Comparison of ENCODE assay signal across 19 mouse cellular contexts in the genomic region with DNA sequence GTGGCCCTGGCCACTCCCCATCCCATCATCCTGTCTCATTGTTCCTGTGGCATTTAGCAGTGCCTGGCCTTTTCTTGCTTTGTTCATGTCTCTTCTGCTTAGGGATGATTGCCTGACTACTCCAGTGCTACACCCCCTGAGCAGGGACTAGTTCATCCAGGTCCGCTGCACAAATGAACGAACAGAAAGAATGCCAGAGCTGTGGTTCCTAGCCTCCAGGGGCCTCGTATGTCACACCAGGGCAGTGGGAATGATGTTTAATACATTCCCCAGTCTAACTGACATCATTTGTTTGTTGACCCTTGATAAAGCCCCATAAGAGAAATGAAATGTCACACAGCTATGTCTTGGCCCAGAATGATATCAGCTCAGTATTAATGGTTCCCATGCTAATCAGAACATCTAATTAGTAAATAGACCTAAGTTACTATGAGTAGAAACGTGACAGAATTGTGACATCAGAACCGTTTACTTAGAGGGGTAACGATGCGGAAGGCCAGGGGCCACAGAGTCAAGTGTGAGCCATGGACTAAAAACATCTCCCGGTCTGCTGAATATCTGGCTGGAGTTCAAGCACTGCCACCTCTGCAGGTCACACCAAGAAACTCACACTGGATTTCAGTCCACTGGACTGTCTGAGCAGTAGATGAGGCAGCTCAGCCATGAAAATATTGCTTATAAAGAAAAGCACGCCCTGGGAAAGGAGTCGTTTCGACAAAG.
A peak's percentile ranks its signal among the peaks of the same experiment; 100 is the strongest.
DNase-seq lines count a peak whose midpoint lies in the region; ATAC-seq and TF ChIP-seq lines count a peak whose summit lies in the region.
"Had no signal": no experiment of that assay in that cellular context is flagged by ENCODE, and none has a peak within 500 bp of the region (broad histone marks: within the 10 kb centered on the region; RNA-seq: fewer than 3 reads in every experiment).

No protein-coding gene starts in this region.

- 45% methylated on average over 11 of the region's 11 CpGs for WGBS in forebrain, embryonic 13.5 days
- 41% methylated on average over 11 of the region's 11 CpGs for WGBS in forebrain, embryonic 16.5 days
- 63% methylated on average over 11 of the region's 11 CpGs for WGBS in midbrain, embryonic 11.5 days
- 55% methylated on average over 11 of the region's 11 CpGs for WGBS in midbrain, postnatal 0 days
- WGBS in kidney, postnatal 0 days: 39% methylated on average over 11 of the region's 11 CpGs
- WGBS in neural tube, embryonic 14.5 days: 43% methylated on average over 11 of the region's 11 CpGs

- no peaks in the 10 kb centered on the region for H3K9me3 ChIP-seq in forebrain, embryonic 13.5 days (replicated peaks)
- no peaks in the 10 kb centered on the region for H3K9me3 ChIP-seq in forebrain, embryonic 16.5 days (ENCODE audit: control insufficient read depth, low read length)
- no peaks in the 10 kb centered on the region for H3K9me3 ChIP-seq in midbrain, embryonic 11.5 days (ENCODE audit: control insufficient read depth, low read length)
- no peaks in the 10 kb centered on the region for H3K9me3 ChIP-seq in midbrain, postnatal 0 days (ENCODE audit: low read length)
- H3K9me3 ChIP-seq in kidney, postnatal 0 days (replicated peaks; ENCODE audit: low read length): no peaks in the 10 kb centered on the region
- H3K9me3 ChIP-seq in neural tube, embryonic 14.5 days (ENCODE audit: control insufficient read depth, low read length): no peaks in the 10 kb centered on the region
- H3K9me3 ChIP-seq: lung, embryonic 15.5 days had no signal

- no peak overlapping the region for H3K4me3 ChIP-seq in forebrain, embryonic 13.5 days
- H3K4me3 ChIP-seq in forebrain, embryonic 16.5 days (replicated peaks; ENCODE audit: low read length): no peak overlapping the region
- no peak overlapping the region for H3K4me3 ChIP-seq in midbrain, embryonic 11.5 days (ENCODE audit: low read depth, low read length)
- no peak overlapping the region for H3K4me3 ChIP-seq in midbrain, postnatal 0 days (ENCODE audit: low read depth, low read length)
- H3K4me3 ChIP-seq in kidney, postnatal 0 days (replicated peaks; ENCODE audit: low read depth, low read length): no peak overlapping the region
- no peak overlapping the region for H3K4me3 ChIP-seq in neural tube, embryonic 14.5 days (ENCODE audit: low read depth, low read length)
- H3K4me3 ChIP-seq: lung, embryonic 15.5 days; myocyte had no signal

- ATAC-seq in forebrain, embryonic 13.5 days: 0 out of 2 replicates have a peak, but pooled peaks have one; percentile 43
- no peak for ATAC-seq in forebrain, embryonic 16.5 days
- peak; percentile 35; the same call in 1 of the 2 replicates for ATAC-seq in midbrain, embryonic 11.5 days (ENCODE audit: low FRiP score)
- ATAC-seq in midbrain, postnatal 0 days (ENCODE audit: low FRiP score): no peak
- no peak for ATAC-seq in kidney, postnatal 0 days (replicated peaks; ENCODE audit: low FRiP score, low read depth)
- no peak for ATAC-seq in neural tube, embryonic 14.5 days (ENCODE audit: low read depth)
- ATAC-seq: intestine, embryonic 16.5 days had no signal

- H3K9ac ChIP-seq in forebrain, embryonic 13.5 days: no peak overlapping the region
- H3K9ac ChIP-seq in forebrain, embryonic 16.5 days (replicated peaks; ENCODE audit: low read depth, low read length): no peak overlapping the region
- H3K9ac ChIP-seq in midbrain, embryonic 11.5 days (ENCODE audit: low read length): no peak overlapping the region
- H3K9ac ChIP-seq in midbrain, postnatal 0 days (replicated peaks; ENCODE audit: low read length, poor library complexity, severe bottlenecking): no peak overlapping the region
- no peak overlapping the region for H3K9ac ChIP-seq in kidney, postnatal 0 days (ENCODE audit: low read depth, low read length)
- H3K9ac ChIP-seq in neural tube, embryonic 14.5 days (replicated peaks; ENCODE audit: low read depth, low read length): no peak overlapping the region
- H3K9ac ChIP-seq: lung, embryonic 15.5 days had no signal

- no peaks in the 10 kb centered on the region for H3K36me3 ChIP-seq in forebrain, embryonic 13.5 days (ENCODE audit: poor library complexity, severe bottlenecking)
- no peaks in the 10 kb centered on the region for H3K36me3 ChIP-seq in forebrain, embryonic 16.5 days (ENCODE audit: control insufficient read depth, insufficient read depth)
- no peaks in the 10 kb centered on the region for H3K36me3 ChIP-seq in midbrain, embryonic 11.5 days (ENCODE audit: control insufficient read depth, insufficient read depth, low read length)
- H3K36me3 ChIP-seq in midbrain, postnatal 0 days (ENCODE audit: insufficient read depth, low read length): no peaks in the 10 kb centered on the region
- H3K36me3 ChIP-seq in kidney, postnatal 0 days (ENCODE audit: insufficient read depth, low read length): no peaks in the 10 kb centered on the region
- H3K36me3 ChIP-seq in neural tube, embryonic 14.5 days (ENCODE audit: control insufficient read depth, insufficient read depth, low read length): no peaks in the 10 kb centered on the region
- H3K36me3 ChIP-seq: lung, embryonic 15.5 days had no signal

- H3K27ac ChIP-seq in forebrain, embryonic 13.5 days: no peak overlapping the region
- H3K27ac ChIP-seq in forebrain, embryonic 16.5 days (ENCODE audit: low read length): no peak overlapping the region
- no peak overlapping the region for H3K27ac ChIP-seq in midbrain, embryonic 11.5 days (ENCODE audit: low read depth, low read length)
- H3K27ac ChIP-seq in midbrain, postnatal 0 days (ENCODE audit: low read depth, low read length): no peak overlapping the region
- H3K27ac ChIP-seq in kidney, postnatal 0 days: no peak overlapping the region
- peak overlapping the region; percentile 40; the same call in 1 of the 2 replicates for H3K27ac ChIP-seq in neural tube, embryonic 14.5 days (ENCODE audit: low read depth, low read length)
- H3K27ac ChIP-seq: lung, embryonic 15.5 days had no signal

- H3K4me2 ChIP-seq in forebrain, embryonic 13.5 days: no peak overlapping the region
- H3K4me2 ChIP-seq in forebrain, embryonic 16.5 days (ENCODE audit: low read length): no peak overlapping the region
- H3K4me2 ChIP-seq in midbrain, embryonic 11.5 days: no peak overlapping the region
- H3K4me2 ChIP-seq in midbrain, postnatal 0 days (ENCODE audit: low read depth, low read length, poor library complexity, severe bottlenecking): no peak overlapping the region
- H3K4me2 ChIP-seq in kidney, postnatal 0 days (ENCODE audit: low read length): no peak overlapping the region
- no peak overlapping the region for H3K4me2 ChIP-seq in neural tube, embryonic 14.5 days (ENCODE audit: low read depth, low read length)
- H3K4me2 ChIP-seq: heart, embryonic 11.5 days; liver, embryonic 11.5 days; lung, embryonic 15.5 days had no signal

- TF ChIP-seq CTCF in midbrain, postnatal 0 days (IDR thresholded peaks at IDR 0.05): no peak
- no peak for TF ChIP-seq CTCF in kidney, postnatal 0 days (IDR thresholded peaks at IDR 0.05; ENCODE audit: low read depth)

- peaks cover 11% of the 10 kb centered on the region for H3K4me1 ChIP-seq in forebrain, embryonic 13.5 days
- no peaks in the 10 kb centered on the region for H3K4me1 ChIP-seq in forebrain, embryonic 16.5 days (replicated peaks; ENCODE audit: control insufficient read depth, insufficient read depth, low read length)
- H3K4me1 ChIP-seq in midbrain, embryonic 11.5 days (ENCODE audit: control insufficient read depth, insufficient read depth, low read length): peaks cover 4% of the 10 kb centered on the region; the same call in 1 of the 2 replicates
- no peaks in the 10 kb centered on the region for H3K4me1 ChIP-seq in midbrain, postnatal 0 days (ENCODE audit: insufficient read depth, low read length)
- H3K4me1 ChIP-seq in kidney, postnatal 0 days (replicated peaks; ENCODE audit: insufficient read depth, low read length): no peaks in the 10 kb centered on the region
- H3K4me1 ChIP-seq in neural tube, embryonic 14.5 days (ENCODE audit: control insufficient read depth, insufficient read depth, low read length): peaks cover 9% of the 10 kb centered on the region; the same call in 1 of the 2 replicates
- H3K4me1 ChIP-seq: lung, embryonic 15.5 days had no signal

- peak; percentile 83 for DNase-seq in midbrain, embryonic 11.5 days (ENCODE audit: low spot score, missing footprints)
- no peak for DNase-seq in midbrain, postnatal 0 days (ENCODE audit: low spot score)
- DNase-seq in kidney, postnatal 0 days (ENCODE audit: low spot score): peak; percentile 9
- DNase-seq in cerebellum, adult 18-20 months: no peak
- no peak for DNase-seq in right cerebral cortex, postnatal 4 days
- DNase-seq: B cell, adult 2 months; cerebellum, postnatal 25 days; gastrocnemius, postnatal 36 days; heart, postnatal 36 days; left cerebral cortex, postnatal 4 days; thymus, adult 18-20 months had no signal

- H3K27me3 ChIP-seq in forebrain, embryonic 13.5 days: no peaks in the 10 kb centered on the region
- H3K27me3 ChIP-seq in forebrain, embryonic 16.5 days (replicated peaks; ENCODE audit: control insufficient read depth, insufficient read depth, low read length): no peaks in the 10 kb centered on the region
- no peaks in the 10 kb centered on the region for H3K27me3 ChIP-seq in midbrain, embryonic 11.5 days (ENCODE audit: control insufficient read depth, insufficient read depth, low read length)
- no peaks in the 10 kb centered on the region for H3K27me3 ChIP-seq in midbrain, postnatal 0 days (ENCODE audit: insufficient read depth, low read length)
- H3K27me3 ChIP-seq in kidney, postnatal 0 days (ENCODE audit: insufficient read depth, low read length): no peaks in the 10 kb centered on the region
- no peaks in the 10 kb centered on the region for H3K27me3 ChIP-seq in neural tube, embryonic 14.5 days (ENCODE audit: control insufficient read depth, insufficient read depth, low read length)
- H3K27me3 ChIP-seq: lung, embryonic 15.5 days had no signal

Comparison
In these comparisons a context has a peak if more than half of its experiments do, and no peak if none do; other contexts are left out.
1. ATAC-seq: peak in forebrain, embryonic 13.5 days (single experiment) and midbrain, embryonic 11.5 days (single experiment); none in forebrain, embryonic 16.5 days (single experiment), midbrain, postnatal 0 days (single experiment), kidney, postnatal 0 days (single experiment) and neural tube, embryonic 14.5 days (single experiment).
2. DNase-seq: peak in midbrain, embryonic 11.5 days (single experiment) and kidney, postnatal 0 days (single experiment); none in midbrain, postnatal 0 days (single experiment), cerebellum, adult 18-20 months (0 of 2) and right cerebral cortex, postnatal 4 days (single experiment).